Mouse (Mus musculus): ENCODE data around the gene Cd6.

- no peak for TF ChIP-seq CTCF (IDR thresholded peaks at IDR 0.05; ENCODE audit: extremely low read depth, insufficient read depth, insufficient read length, insufficient replicate concordance)
- TF ChIP-seq POLR2A (IDR thresholded peaks at IDR 0.05; ENCODE audit: low read depth, low read length): no peak
These were observed 24.8 kb downstream of the Cd6 start for GRCm38 (mm10) chr19:10804850-10805660.
